Mouse (Mus musculus) liver, embryonic 13.5 days (tissue): ENCODE measurements around the gene Pim3. TPM values are rescaled to one million over a fixed set of nuclear protein-coding genes. Genes with fewer than 3 reads are reported as not detected.

Experiments
- ATAC-seq: fragments of 200-750 bp; cut with Nextera tagmentation; 2 replicates; pipeline ENCODE4 v1.8.0; 2017; ENCODE audit warnings: low read depth, mild to moderate bottlenecking, moderate number of reproducible peaks, moderate library complexity
- DNase-seq: peaks from one replicate; pipeline ENCODE4 v3.0.0; 2022
- H3K27ac ChIP-seq: fragments of 300-500 bp; sonication (generic); 2 replicates; pipeline ENCODE4 v1.5.1; 2015; ENCODE audit warnings: moderate library complexity, mild to moderate bottlenecking, inconsistent platforms
- H3K27me3 ChIP-seq: fragments of 300-500 bp; sonication (generic); 2 replicates; pipeline ENCODE4 v1.6.1; 2015; ENCODE audit warnings: mild to moderate bottlenecking, inconsistent platforms
- H3K36me3 ChIP-seq: fragments of 300-500 bp; sonication (generic); 2 replicates; pipeline ENCODE4 v1.6.1; 2015; ENCODE audit warnings: mild to moderate bottlenecking, inconsistent platforms
- H3K4me1 ChIP-seq: fragments of 300-500 bp; sonication (generic); replicated peaks from 2 replicates; pipeline ENCODE4 v1.6.1; 2015; ENCODE audit warnings: inconsistent platforms
- H3K4me2 ChIP-seq: fragments of 300-500 bp; sonication (generic); 2 replicates; pipeline ENCODE4 v1.6.1; 2015; ENCODE audit warnings: inconsistent platforms, mild to moderate bottlenecking, moderate library complexity
- H3K4me3 ChIP-seq: fragments of 300-500 bp; sonication (generic); replicated peaks from 2 replicates; pipeline ENCODE4 v1.5.1; 2015; ENCODE audit warnings: mild to moderate bottlenecking, inconsistent platforms
- H3K9ac ChIP-seq: fragments of 300-500 bp; sonication (generic); 2 replicates; pipeline ENCODE4 v1.6.1; 2015; ENCODE audit warnings: mild to moderate bottlenecking, inconsistent platforms
- H3K9me3 ChIP-seq: fragments of 300-500 bp; sonication (generic); replicated peaks from 2 replicates; pipeline ENCODE4 v1.6.1; 2016; ENCODE audit warnings: inconsistent platforms
- WGBS: fragments of 180-500 bp; shearing (Covaris S2); methylation state at CpG from one replicate; pipeline ENCODE4 v1.1.7; 2015; ENCODE audit not compliant: insufficient replicate concordance; 5-methylcytosine and 5-hydroxymethylcytosine counted together
- polyA plus RNA-seq: library from polyadenylated mRNA; unstranded; fragments of >200 nt; fragmentation: Nextera tagmentation; extraction: Ambion mirVana; gene quantifications from 2 replicates; pipeline ENCODE4 v1.2.1, GENCODE M21; 2015

Pim3 gene
- polyA plus RNA-seq, 1 experiment from 2014 or later = 15.1 TPM

DNA sequence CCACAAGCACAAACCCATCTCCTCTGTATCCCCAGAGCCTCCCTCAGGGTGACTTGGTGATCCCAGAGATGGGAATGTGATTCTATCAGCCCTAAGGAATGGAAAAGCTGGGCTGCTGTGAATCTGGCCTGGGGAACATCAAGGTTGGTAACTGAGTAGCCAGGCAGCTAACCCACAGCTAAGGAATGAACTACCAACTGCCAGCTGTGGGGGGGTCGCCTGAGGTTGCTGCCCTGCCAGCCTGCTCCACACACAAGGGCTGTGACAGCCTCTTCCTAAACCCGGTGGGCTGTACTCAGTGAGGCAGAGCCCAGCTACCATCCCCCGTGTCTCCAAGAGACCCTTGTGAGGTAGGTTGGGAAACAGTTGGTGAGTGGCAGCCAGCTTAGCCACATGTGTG, 10.9 kb upstream of the Pim3 start:
- H3K9ac ChIP-seq = no peak overlapping the region
- no peak for ATAC-seq
- H3K27ac ChIP-seq = no peak overlapping the region

GRCm38 (mm10) chr15:88851507-88852149, 10.4 kb upstream of the Pim3 start:
- H3K9me3 ChIP-seq = no peaks in the 10 kb centered on the region
- no peak for DNase-seq
- no peak overlapping the region for H3K9ac ChIP-seq
- no peaks in the 10 kb centered on the region for H3K36me3 ChIP-seq
- no peaks in the 10 kb centered on the region for H3K27me3 ChIP-seq
- no peak overlapping the region for H3K4me3 ChIP-seq
- 65% methylated on average over 9 of the region's 10 CpGs for WGBS
- peaks cover 17% of the 10 kb centered on the region for H3K4me1 ChIP-seq
- no peak overlapping the region for H3K4me2 ChIP-seq
- no peak for ATAC-seq
- no peak overlapping the region for H3K27ac ChIP-seq

More for the DNA sequence above, 10.9 kb upstream of the Pim3 start:
- no peaks in the 10 kb centered on the region for H3K27me3 ChIP-seq
- no peaks in the 10 kb centered on the region for H3K36me3 ChIP-seq
- H3K4me3 ChIP-seq = no peak overlapping the region
- 45% methylated on average over 3 of the region's 3 CpGs for WGBS
- no peaks in the 10 kb centered on the region for H3K9me3 ChIP-seq
- H3K4me2 ChIP-seq = no peak overlapping the region
- no peak for DNase-seq
- H3K4me1 ChIP-seq = peaks cover 17% of the 10 kb centered on the region

DNA sequence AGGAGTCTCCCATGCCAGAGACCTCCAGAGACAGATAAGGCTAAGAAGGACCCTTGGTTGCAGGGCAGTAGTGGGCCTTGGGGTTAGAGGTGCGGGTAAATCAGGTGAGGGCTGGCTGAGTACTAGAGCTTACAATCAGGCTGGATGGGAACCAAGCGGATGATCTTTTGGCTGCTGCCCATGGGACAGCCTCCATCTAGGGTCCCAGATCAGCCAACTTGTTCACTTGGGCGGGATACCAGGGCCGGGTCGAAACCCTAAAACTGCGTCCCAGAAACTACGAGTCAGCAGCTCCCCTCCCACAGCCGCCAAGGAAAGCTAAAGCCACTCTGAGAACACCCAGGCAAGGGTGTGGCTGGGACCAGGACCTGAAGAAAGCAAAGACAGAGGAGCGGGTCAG, 8.9 kb upstream of the Pim3 start:
- Histone ChIP-seq H3K27me3 (no peaks in the 10 kb centered on the region), H3K4me1 (peaks cover 17% of the 10 kb centered on the region), H3K4me3 (no peak overlapping the region), H3K9me3 (no peaks in the 10 kb centered on the region), H3K27ac (no peak overlapping the region), H3K4me2 (no peak overlapping the region), H3K36me3 (no peaks in the 10 kb centered on the region), H3K9ac (no peak overlapping the region)
- 68% methylated on average over 9 of the region's 9 CpGs for WGBS
- DNase-seq (no peak), ATAC-seq (no peak)

- Histone ChIP-seq H3K27me3 (no peaks in the 10 kb centered on the region), H3K4me2 (no peak overlapping the region), H3K36me3 (no peaks in the 10 kb centered on the region), H3K27ac (no peak overlapping the region), H3K4me1 (peaks cover 17% of the 10 kb centered on the region), H3K9me3 (no peaks in the 10 kb centered on the region), H3K9ac (no peak overlapping the region), H3K4me3 (no peak overlapping the region)
- no peak for DNase-seq
- ATAC-seq = no peak
- WGBS = 56% methylated on average over 5 of the region's 6 CpGs
Measured at GRCm38 (mm10) chr15:88854119-88854968, 7.6 kb upstream of the Pim3 start.

- Histone ChIP-seq H3K27me3 (no peaks in the 10 kb centered on the region), H3K9me3 (no peaks in the 10 kb centered on the region), H3K4me2 (no peak overlapping the region), H3K9ac (no peak overlapping the region), H3K27ac (no peak overlapping the region), H3K4me1 (peaks cover 16% of the 10 kb centered on the region), H3K36me3 (no peaks in the 10 kb centered on the region), H3K4me3 (no peak overlapping the region)
- no peak for ATAC-seq
- no peak for DNase-seq
- 40% methylated on average over 15 of the region's 15 CpGs for WGBS
Measured at GRCm38 (mm10) chr15:88854969-88855830, 6.8 kb upstream of the Pim3 start.

GRCm38 (mm10) chr15:88855896-88856417, 6.0 kb upstream of the Pim3 start:
- no peaks in the 10 kb centered on the region for H3K9me3 ChIP-seq
- H3K4me1 ChIP-seq = peaks cover 14% of the 10 kb centered on the region
- DNase-seq (no peak), ATAC-seq (no peak)
- 52% methylated on average over 6 of the region's 6 CpGs for WGBS
- no peaks in the 10 kb centered on the region for H3K27me3 ChIP-seq
- H3K27ac ChIP-seq = no peak overlapping the region
- no peak overlapping the region for H3K9ac ChIP-seq
- H3K36me3 ChIP-seq = no peaks in the 10 kb centered on the region
- H3K4me2 ChIP-seq = no peak overlapping the region
- no peak overlapping the region for H3K4me3 ChIP-seq

- H3K36me3 ChIP-seq = no peaks in the 10 kb centered on the region
- H3K4me1 ChIP-seq = peaks cover 20% of the 10 kb centered on the region
- ATAC-seq (no peak), DNase-seq (no peak)
- no peak overlapping the region for H3K27ac ChIP-seq
- H3K4me2 ChIP-seq = no peak overlapping the region
- no peak overlapping the region for H3K4me3 ChIP-seq
- H3K9ac ChIP-seq = no peak overlapping the region
- 55% methylated on average over 5 of the region's 5 CpGs for WGBS
- H3K27me3 ChIP-seq = no peaks in the 10 kb centered on the region
- no peaks in the 10 kb centered on the region for H3K9me3 ChIP-seq
Measured at GRCm38 (mm10) chr15:88856613-88857012, 5.4 kb upstream of the Pim3 start.

DNA sequence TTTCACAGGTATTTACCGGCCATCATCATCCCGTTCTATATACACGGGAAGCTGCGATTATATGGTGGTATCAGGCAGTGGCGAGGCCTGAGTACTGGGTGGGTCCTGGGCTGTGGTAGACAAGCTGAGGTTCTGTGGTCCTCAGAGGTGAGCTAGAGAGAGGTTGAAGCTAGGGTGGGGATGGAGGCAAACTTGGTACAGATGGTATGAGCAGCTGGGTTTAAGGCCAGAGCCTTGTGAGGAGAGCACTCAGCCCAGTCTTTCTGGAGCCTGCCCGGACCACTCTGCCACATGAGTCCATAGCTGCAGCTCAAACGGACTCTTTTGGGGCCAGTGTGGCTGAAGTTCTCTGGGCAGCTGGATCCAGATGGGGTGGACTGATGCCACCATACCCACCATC, 4.6 kb upstream of the Pim3 start:
- DNase-seq (no peak), ATAC-seq (no peak)
- H3K4me2 ChIP-seq = no peak overlapping the region
- no peak overlapping the region for H3K27ac ChIP-seq
- no peak overlapping the region for H3K9ac ChIP-seq
- no peaks in the 10 kb centered on the region for H3K36me3 ChIP-seq
- H3K4me3 ChIP-seq = no peak overlapping the region
- no peaks in the 10 kb centered on the region for H3K9me3 ChIP-seq
- 72% methylated on average over 7 of the region's 7 CpGs for WGBS
- H3K4me1 ChIP-seq = peaks cover 25% of the 10 kb centered on the region
- no peaks in the 10 kb centered on the region for H3K27me3 ChIP-seq

DNA sequence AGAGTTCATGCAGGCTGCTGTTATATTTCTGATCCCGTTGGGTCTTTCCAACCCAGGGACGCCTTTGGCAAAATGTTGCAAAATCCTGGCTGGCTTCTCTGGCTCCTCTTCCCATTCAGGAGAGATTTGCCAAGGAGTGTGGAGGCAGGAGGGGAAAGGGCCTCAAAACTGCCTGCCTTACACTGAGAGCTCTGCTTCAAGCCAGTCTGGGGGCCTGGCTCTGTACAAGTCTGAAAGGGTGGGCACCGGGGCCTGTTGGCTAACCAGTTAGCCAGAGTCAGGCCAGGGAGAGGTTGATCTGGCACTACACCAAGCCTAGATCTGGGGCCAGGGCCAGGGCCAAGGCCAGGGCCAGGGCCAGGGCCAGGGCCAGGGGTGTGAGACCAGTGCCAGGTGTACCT, 3.8 kb upstream of the Pim3 start:
- WGBS = 74% methylated on average over 3 of the region's 3 CpGs
- H3K36me3 ChIP-seq = no peaks in the 10 kb centered on the region
- H3K27ac ChIP-seq = no peak overlapping the region
- H3K4me3 ChIP-seq = no peak overlapping the region
- H3K4me2 ChIP-seq = no peak overlapping the region
- peaks cover 33% of the 10 kb centered on the region for H3K4me1 ChIP-seq
- ATAC-seq = no peak
- no peaks in the 10 kb centered on the region for H3K9me3 ChIP-seq
- DNase-seq = no peak
- no peaks in the 10 kb centered on the region for H3K27me3 ChIP-seq
- no peak overlapping the region for H3K9ac ChIP-seq

- no peak overlapping the region for H3K4me3 ChIP-seq
- no peak for ATAC-seq
- H3K36me3 ChIP-seq = no peaks in the 10 kb centered on the region
- no peak overlapping the region for H3K27ac ChIP-seq
- H3K9ac ChIP-seq = no peak overlapping the region
- no peak overlapping the region for H3K4me2 ChIP-seq
- peaks cover 38% of the 10 kb centered on the region for H3K4me1 ChIP-seq
- H3K9me3 ChIP-seq = no peaks in the 10 kb centered on the region
- H3K27me3 ChIP-seq = no peaks in the 10 kb centered on the region
- 59% methylated on average over 2 of the region's 2 CpGs for WGBS
- DNase-seq = no peak
Measured at GRCm38 (mm10) chr15:88858707-88859106, 3.3 kb upstream of the Pim3 start.
